Mouse (Mus musculus): ENCODE measurements at regions not wholly inside any gene's neighbourhood (a gene's known extent, or its start where the extent isn't known, plus 50 kb on each side); places are given as distances from the start of the nearest gene placed in this dataset.

- H3K27me3 ChIP-seq (replicated peaks; ENCODE audit: control insufficient read depth, insufficient read depth, low read length) = no peaks in the 10 kb centered on the region
- no peak overlapping the region for H3K4me3 ChIP-seq (ENCODE audit: low read depth, low read length)
- no peaks in the 10 kb centered on the region for H3K9me3 ChIP-seq (ENCODE audit: control insufficient read depth)
- no peak overlapping the region for H3K27ac ChIP-seq (ENCODE audit: low read depth, low read length)
- no peaks in the 10 kb centered on the region for H3K36me3 ChIP-seq (ENCODE audit: control insufficient read depth, insufficient read depth)
- 53% methylated on average over 1 of the region's 1 CpGs for WGBS
- no peak overlapping the region for H3K9ac ChIP-seq (ENCODE audit: low read depth, low read length)
- no peak for TF ChIP-seq CTCF (IDR thresholded peaks at IDR 0.05; ENCODE audit: low read depth)
- no peak overlapping the region for H3K4me2 ChIP-seq (replicated peaks; ENCODE audit: low read depth)
- ATAC-seq = no peak
- no peaks in the 10 kb centered on the region for H3K4me1 ChIP-seq (replicated peaks; ENCODE audit: control insufficient read depth, insufficient read depth, low read length)
These were observed 548.9 kb downstream of the Hsfy2 start for GRCm38 (mm10) chr1:56088357-56088756.

DNA sequence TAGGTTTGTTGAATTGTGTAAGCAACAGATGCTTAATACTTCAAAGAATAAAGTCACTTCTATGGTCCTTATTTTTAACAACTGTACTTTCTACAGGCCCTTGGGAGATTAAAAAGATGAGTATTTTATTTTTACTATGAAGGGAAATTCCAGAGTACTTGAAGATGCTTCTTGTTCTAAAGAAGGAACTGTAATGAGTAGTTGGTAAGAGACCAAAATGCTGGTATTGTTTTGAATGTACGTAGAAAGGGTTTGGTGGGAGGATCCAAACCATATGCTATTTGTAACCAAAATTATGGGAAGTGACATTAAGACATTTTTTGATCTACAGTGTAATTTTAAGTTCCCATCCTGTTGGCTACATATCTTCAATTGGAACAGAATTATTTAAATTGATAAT lies 560.5 kb downstream of the Hsfy2 start:
- H3K9ac ChIP-seq (ENCODE audit: low read depth, low read length) = no peak overlapping the region
- H3K4me3 ChIP-seq (ENCODE audit: low read depth, low read length) = no peak overlapping the region
- H3K4me1 ChIP-seq (replicated peaks; ENCODE audit: control insufficient read depth, insufficient read depth, low read length) = no peaks in the 10 kb centered on the region
- H3K4me2 ChIP-seq (replicated peaks; ENCODE audit: low read depth) = no peak overlapping the region
- ATAC-seq = no peak
- TF ChIP-seq CTCF (IDR thresholded peaks at IDR 0.05; ENCODE audit: low read depth) = no peak
- H3K9me3 ChIP-seq (ENCODE audit: control insufficient read depth) = no peaks in the 10 kb centered on the region
- H3K36me3 ChIP-seq (ENCODE audit: control insufficient read depth, insufficient read depth) = no peaks in the 10 kb centered on the region
- H3K27me3 ChIP-seq (replicated peaks; ENCODE audit: control insufficient read depth, insufficient read depth, low read length) = no peaks in the 10 kb centered on the region
- no peak overlapping the region for H3K27ac ChIP-seq (ENCODE audit: low read depth, low read length)
- WGBS = 80% methylated on average over 1 of the region's 1 CpGs

DNA sequence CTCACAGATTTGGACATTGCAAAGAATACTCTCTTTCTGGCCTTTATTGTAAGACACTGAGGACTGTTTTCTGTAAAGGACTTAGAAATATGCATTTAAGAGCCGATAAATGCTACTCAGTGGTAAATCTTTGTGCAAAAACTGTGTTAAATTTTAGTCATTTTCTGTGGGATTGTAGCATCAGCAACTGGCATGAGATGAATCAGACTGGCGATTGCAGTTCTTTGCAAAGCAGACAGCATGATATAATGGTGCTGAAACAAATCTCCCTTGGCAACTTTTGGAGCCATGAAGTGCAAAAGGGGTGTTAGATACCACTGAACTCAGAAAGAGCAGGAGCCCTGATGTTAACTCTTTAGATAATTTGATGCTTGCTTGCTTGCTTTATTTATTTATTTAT lies 565.0 kb downstream of the Hsfy2 start:
- no peak for ATAC-seq
- Histone ChIP-seq H3K9me3 (ENCODE audit: control insufficient read depth) (no peaks in the 10 kb centered on the region), H3K4me2 (replicated peaks; ENCODE audit: low read depth) (no peak overlapping the region), H3K9ac (ENCODE audit: low read depth, low read length) (no peak overlapping the region), H3K4me1 (replicated peaks; ENCODE audit: control insufficient read depth, insufficient read depth, low read length) (no peaks in the 10 kb centered on the region), H3K36me3 (ENCODE audit: control insufficient read depth, insufficient read depth) (no peaks in the 10 kb centered on the region), H3K4me3 (ENCODE audit: low read depth, low read length) (no peak overlapping the region), H3K27ac (ENCODE audit: low read depth, low read length) (no peak overlapping the region), H3K27me3 (replicated peaks; ENCODE audit: control insufficient read depth, insufficient read depth, low read length) (no peaks in the 10 kb centered on the region)
- WGBS = 89% methylated on average over 2 of the region's 2 CpGs
- TF ChIP-seq CTCF (IDR thresholded peaks at IDR 0.05; ENCODE audit: low read depth) = no peak

DNA sequence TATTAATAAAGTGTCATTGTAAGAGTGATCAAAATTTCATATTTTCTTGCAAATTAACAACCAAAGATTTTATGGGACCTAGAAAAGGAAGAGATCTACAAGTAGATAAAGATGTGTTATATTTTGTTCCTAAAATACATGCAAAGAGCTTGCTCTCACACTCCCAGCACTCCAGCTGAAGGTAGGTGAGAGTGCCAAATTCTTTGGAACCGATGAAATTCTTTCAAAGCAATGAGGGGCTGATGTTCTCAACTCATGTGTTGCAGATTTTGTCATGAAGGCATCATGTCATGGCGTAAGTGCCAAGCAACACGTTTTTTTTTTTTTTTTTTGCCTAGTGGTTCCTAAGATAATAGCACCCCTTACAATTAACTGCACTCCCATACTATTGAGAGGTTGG lies 573.8 kb downstream of the Hsfy2 start:
- 70% methylated on average over 3 of the region's 3 CpGs for WGBS
- Histone ChIP-seq H3K4me3 (ENCODE audit: low read depth, low read length) (no peak overlapping the region), H3K4me1 (replicated peaks; ENCODE audit: control insufficient read depth, insufficient read depth, low read length) (no peaks in the 10 kb centered on the region), H3K27me3 (replicated peaks; ENCODE audit: control insufficient read depth, insufficient read depth, low read length) (no peaks in the 10 kb centered on the region), H3K36me3 (ENCODE audit: control insufficient read depth, insufficient read depth) (no peaks in the 10 kb centered on the region), H3K9ac (ENCODE audit: low read depth, low read length) (no peak overlapping the region), H3K4me2 (replicated peaks; ENCODE audit: low read depth) (no peak overlapping the region), H3K27ac (ENCODE audit: low read depth, low read length) (no peak overlapping the region), H3K9me3 (ENCODE audit: control insufficient read depth) (no peaks in the 10 kb centered on the region)
- TF ChIP-seq CTCF (IDR thresholded peaks at IDR 0.05; ENCODE audit: low read depth) = no peak
- ATAC-seq = no peak
